Mouse (Mus musculus): ENCODE measurements around the gene Neurl1b.

Gene Neurl1b

GRCm38 (mm10) chr17:26494642-26495468 is 80.2 kb downstream of the Neurl1b start:
- no peak for DNase-seq (ENCODE audit: low spot score)

All from ovary, postnatal 14 days (tissue).